Mouse (Mus musculus) myocyte (in vitro differentiated cells): ENCODE measurements around the gene Plce1.

Experiments
- E2F4 ChIP-seq: IDR thresholded peaks from one replicate; pipeline ENCODE4 v1.6.1; 2011; ENCODE audit warnings: mild to moderate bottlenecking, control low read depth, moderate library complexity; ENCODE audit not compliant: insufficient read depth
- MAX ChIP-seq: IDR thresholded peaks from one replicate; pipeline ENCODE4 v1.6.1; 2011; ENCODE audit warnings: low read depth, mild to moderate bottlenecking, control low read depth
- MYOD1 ChIP-seq, 3 experiments: IDR thresholded peaks; one replicate each; pipeline ENCODE4 v1.6.1; 2011; ENCODE audit warnings: control low read depth in 2 of 3, low read depth in 2 of 3, mild to moderate bottlenecking in 2 of 3, moderate library complexity in 1 of 3; ENCODE audit not compliant: insufficient read length in 2 of 3, control insufficient read depth in 1 of 3
- MYOG ChIP-seq, 3 experiments: IDR thresholded peaks; one replicate each; pipeline ENCODE4 v1.6.1; 2011; ENCODE audit warnings: control low read depth in 2 of 3, low read depth in 2 of 3, mild to moderate bottlenecking in 2 of 3; ENCODE audit not compliant: insufficient read length in 2 of 3, control insufficient read depth in 1 of 3, insufficient read depth in 1 of 3
- POLR2A ChIP-seq: IDR thresholded peaks from one replicate; pipeline ENCODE4 v1.6.1; 2011; ENCODE audit warnings: low read depth, mild to moderate bottlenecking, control low read depth, moderate library complexity; ENCODE audit not compliant: insufficient read length
- POLR2AphosphoS2 ChIP-seq: IDR thresholded peaks from one replicate; pipeline ENCODE4 v1.6.1; 2011; ENCODE audit warnings: low read depth, control low read depth; ENCODE audit not compliant: insufficient read length
- REST ChIP-seq: IDR thresholded peaks from one replicate; pipeline ENCODE4 v1.6.1; 2011; ENCODE audit warnings: mild to moderate bottlenecking, control low read depth, moderate library complexity; ENCODE audit not compliant: insufficient read depth, insufficient read length
- SRF ChIP-seq: IDR thresholded peaks from one replicate; pipeline ENCODE4 v1.6.1; 2011; ENCODE audit warnings: low read depth; ENCODE audit not compliant: control insufficient read depth, insufficient read length
- USF1 ChIP-seq: IDR thresholded peaks from one replicate; pipeline ENCODE4 v1.6.1; 2011; ENCODE audit warnings: low read depth, mild to moderate bottlenecking, control low read depth, moderate library complexity

DNA sequence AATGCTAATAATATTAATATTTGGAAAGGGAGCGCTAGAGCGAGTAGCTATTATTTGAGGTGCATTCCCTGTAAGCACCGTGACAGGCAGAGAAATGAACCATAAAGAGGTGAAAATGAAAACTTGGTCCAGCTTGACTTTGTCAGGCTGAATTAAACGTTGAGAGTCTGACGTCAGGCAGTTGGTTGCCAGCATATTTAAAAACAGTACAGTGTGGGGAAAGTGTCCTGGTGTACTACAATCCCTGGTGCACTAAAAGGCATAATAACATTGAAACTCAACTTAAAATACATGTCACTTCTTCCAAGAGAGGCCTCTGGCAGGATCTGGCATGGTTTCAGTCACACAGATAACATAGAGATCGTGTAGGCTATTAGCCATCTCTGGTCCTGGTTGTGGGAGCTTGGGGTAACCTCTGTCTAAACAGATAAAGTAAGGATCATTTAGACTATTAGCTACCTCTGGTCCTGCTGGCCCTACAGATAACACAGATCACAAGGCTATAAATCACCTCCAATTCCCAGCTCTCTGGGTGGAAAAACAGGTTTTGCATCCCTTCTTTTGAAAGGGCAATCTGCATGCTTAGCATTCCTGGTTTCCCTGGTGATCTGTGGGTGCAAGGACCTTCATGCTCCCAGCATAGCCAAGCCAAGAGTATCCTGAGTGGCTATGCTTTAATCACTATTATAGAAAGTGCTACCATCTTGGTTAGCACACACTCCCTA lies 164.1 kb downstream of the Plce1 start:
- TF ChIP-seq POLR2A = no peak
- TF ChIP-seq POLR2AphosphoS2 = no peak
- no peak for TF ChIP-seq MYOD1 (IDR thresholded peaks at IDR 0.05; ENCODE audit: control insufficient read depth in 1 of 3, insufficient read length in 2 of 3, low read depth in 2 of 3)
- no peak for TF ChIP-seq E2F4
- no peak for TF ChIP-seq MAX
- no peak for TF ChIP-seq USF1
- no peak for TF ChIP-seq MYOG (IDR thresholded peaks at IDR 0.05; ENCODE audit: control insufficient read depth in 1 of 3, insufficient read depth in 1 of 3, insufficient read length in 2 of 3, low read depth in 2 of 3)
- TF ChIP-seq REST = no peak
- no peak for TF ChIP-seq SRF
